Mouse (Mus musculus) E14TG2a.4 (cell line): ENCODE results near the gene Poln.

Experiments used
- CTCF ChIP-seq: conservative IDR thresholded peaks from 2 replicates; pipeline ENCODE4 v1.5.1; 2014; ENCODE audit warnings: low read length
- POU5F1 ChIP-seq: IDR thresholded peaks from 2 replicates; pipeline ENCODE4 v1.6.1; 2014; ENCODE audit warnings: low read length, borderline replicate concordance

- TF ChIP-seq CTCF: no peak
- TF ChIP-seq POU5F1: no peak
Measured at GRCm38 (mm10) chr5:34197243-34197642, 28.0 kb upstream of the Poln start.
